Mouse (Mus musculus) CH12.LX (cell line): ENCODE results near the gene Supt7l. TPM values are rescaled to one million over a fixed set of nuclear protein-coding genes. Genes with fewer than 3 reads are reported as not detected.

Experiments used
- DNase-seq: peaks from one replicate; pipeline ENCODE4 v3.0.0-alpha.2; 2013; ENCODE audit errors: extremely low read depth
- H3K27ac ChIP-seq: 2 replicates; pipeline ENCODE4 v1.5.1; 2012; ENCODE audit warnings: low read depth, mild to moderate bottlenecking, control low read depth, moderate library complexity; ENCODE audit not compliant: insufficient read depth
- H3K27me3 ChIP-seq: replicated peaks from 2 replicates; pipeline ENCODE3; 2012; ENCODE audit warnings: inconsistent platforms
- H3K36me3 ChIP-seq, 2 experiments: replicated peaks in 1 of 2; 2 replicates each; pipeline versions ENCODE3 to v1.6.1; 2012; ENCODE audit warnings: inconsistent platforms in 1 of 2, low read length in 1 of 2, mild to moderate bottlenecking in 1 of 2, mixed read lengths in 1 of 2, moderate library complexity in 1 of 2; ENCODE audit not compliant: control insufficient read depth in 1 of 2, insufficient read depth in 1 of 2
- H3K4me1 ChIP-seq, 2 experiments: 2 replicates each; pipeline ENCODE4 v1.6.1; 2012; ENCODE audit warnings: inconsistent platforms in 1 of 2, moderate library complexity in 1 of 2; ENCODE audit not compliant: insufficient read depth in 2 of 2, control insufficient read depth in 1 of 2
- H3K4me2 ChIP-seq: 2 replicates; pipeline ENCODE4 v1.6.1; 2012; ENCODE audit warnings: low read depth, mild to moderate bottlenecking, control low read depth; ENCODE audit not compliant: poor library complexity, insufficient read depth, severe bottlenecking
- H3K4me3 ChIP-seq, 3 experiments: fragments of 150-350 bp in 1 of 3; sonication (generic) in 1 of 3; replicated peaks in 1 of 3; 2 replicates each; pipeline versions ENCODE3 to v1.5.1; 2011 to 2012; ENCODE audit warnings: low read depth in 2 of 3, low read length in 2 of 3, mild to moderate bottlenecking in 2 of 3, moderate library complexity in 2 of 3, control low read depth in 1 of 3, improper control_type of control experiment in 1 of 3, inconsistent platforms in 1 of 3, mixed read lengths in 1 of 3; ENCODE audit not compliant: poor library complexity in 1 of 3
- H3K79me2 ChIP-seq: replicated peaks from 2 replicates; pipeline ENCODE4 v1.6.1; 2012; ENCODE audit warnings: mild to moderate bottlenecking, moderate library complexity; ENCODE audit not compliant: control insufficient read depth, poor library complexity, insufficient read depth, severe bottlenecking; ENCODE audit errors: extremely low read depth
- H3K9ac ChIP-seq: 2 replicates; pipeline ENCODE4 v1.6.1; 2012; ENCODE audit warnings: low read depth, mild to moderate bottlenecking, control low read depth, moderate library complexity; ENCODE audit not compliant: insufficient read depth
- H3K9me3 ChIP-seq: replicated peaks from 2 replicates; pipeline ENCODE3; 2012; ENCODE audit warnings: low read length, inconsistent platforms, mixed read lengths
- BHLHE40 ChIP-seq: IDR thresholded peaks from 2 replicates; pipeline ENCODE4 v1.6.1; 2011; ENCODE audit warnings: mild to moderate bottlenecking, low read depth, low read length, improper control_type of control experiment
- CHD2 ChIP-seq: IDR thresholded peaks from 2 replicates; pipeline ENCODE4 v1.6.1; 2011; ENCODE audit warnings: low read length, improper control_type of control experiment
- CTCF ChIP-seq, 2 experiments: IDR thresholded peaks in 1 of 2; conservative IDR thresholded peaks in 1 of 2; 2 replicates each; pipeline ENCODE4 v1.5.1; 2011 to 2012; ENCODE audit warnings: low read depth in 2 of 2, low read length in 2 of 2, improper control_type of control experiment in 1 of 2, inconsistent platforms in 1 of 2, mild to moderate bottlenecking in 1 of 2, moderate library complexity in 1 of 2
- ELF1 ChIP-seq: IDR thresholded peaks from 2 replicates; pipeline ENCODE4 v1.6.1; 2014; ENCODE audit warnings: low read depth, mild to moderate bottlenecking, inconsistent platforms, low read length, improper control_type of control experiment
- ETS1 ChIP-seq: conservative IDR thresholded peaks from 2 replicates; pipeline ENCODE4 v1.6.1; 2012; ENCODE audit warnings: low read depth, mild to moderate bottlenecking, inconsistent platforms, low read length, improper control_type of control experiment, moderate library complexity
- HCFC1 ChIP-seq: IDR thresholded peaks from 2 replicates; pipeline ENCODE4 v1.6.1; 2012; ENCODE audit warnings: low read depth, mild to moderate bottlenecking, inconsistent platforms, low read length, improper control_type of control experiment
- IRF4 ChIP-seq: IDR thresholded peaks from 2 replicates; pipeline ENCODE4 v1.6.1; 2014; ENCODE audit warnings: low read depth, mild to moderate bottlenecking, inconsistent platforms, low read length, improper control_type of control experiment
- JUN ChIP-seq: IDR thresholded peaks from 2 replicates; pipeline ENCODE4 v1.6.1; 2011; ENCODE audit warnings: low read depth, mild to moderate bottlenecking, low read length, improper control_type of control experiment, moderate library complexity; ENCODE audit not compliant: insufficient read depth
- KAT2A ChIP-seq: IDR thresholded peaks from 2 replicates; pipeline ENCODE4 v1.6.1; 2012; ENCODE audit warnings: low read length, improper control_type of control experiment, inconsistent platforms; ENCODE audit not compliant: insufficient replicate concordance
- MAFK ChIP-seq: IDR thresholded peaks from 2 replicates; pipeline ENCODE4 v1.6.1; 2011; ENCODE audit warnings: low read length, improper control_type of control experiment; ENCODE audit not compliant: insufficient replicate concordance
- MAX ChIP-seq: IDR thresholded peaks from 2 replicates; pipeline ENCODE4 v1.6.1; 2011; ENCODE audit warnings: low read length, improper control_type of control experiment
- MXI1 ChIP-seq: IDR thresholded peaks from 2 replicates; pipeline ENCODE4 v1.6.1; 2011; ENCODE audit warnings: mild to moderate bottlenecking, low read depth, low read length, improper control_type of control experiment
- MYC ChIP-seq: IDR thresholded peaks from 2 replicates; pipeline ENCODE4 v1.6.1; 2011; ENCODE audit warnings: low read depth, mild to moderate bottlenecking, improper control_type of control experiment, low read length
- NRF1 ChIP-seq: IDR thresholded peaks from 2 replicates; pipeline ENCODE4 v1.6.1; 2014; ENCODE audit warnings: low read depth, mild to moderate bottlenecking, inconsistent platforms, low read length, improper control_type of control experiment, moderate library complexity
- POLR2A ChIP-seq: IDR thresholded peaks from 2 replicates; pipeline ENCODE4 v1.6.1; 2011; ENCODE audit warnings: low read depth, mild to moderate bottlenecking, improper control_type of control experiment, low read length
- POLR2AphosphoS2 ChIP-seq: IDR thresholded peaks from 2 replicates; pipeline ENCODE4 v1.6.1; 2011; ENCODE audit warnings: low read depth, low read length, improper control_type of control experiment
- SIN3A ChIP-seq: IDR thresholded peaks from 2 replicates; pipeline ENCODE4 v1.6.1; 2012; ENCODE audit warnings: low read length, improper control_type of control experiment, inconsistent platforms
- SMC3 ChIP-seq: IDR thresholded peaks from 2 replicates; pipeline ENCODE4 v1.6.1; 2011; ENCODE audit warnings: low read depth, low read length, improper control_type of control experiment
- TBP ChIP-seq: conservative IDR thresholded peaks from 2 replicates; pipeline ENCODE4 v1.6.1; 2011; ENCODE audit warnings: low read depth, low read length, improper control_type of control experiment
- TCF12 ChIP-seq: IDR thresholded peaks from 2 replicates; pipeline ENCODE4 v1.6.1; 2014; ENCODE audit warnings: low read depth, mild to moderate bottlenecking, inconsistent platforms, low read length, improper control_type of control experiment
- USF1 ChIP-seq: IDR thresholded peaks from 2 replicates; pipeline ENCODE4 v1.6.1; 2014; ENCODE audit warnings: low read depth, mild to moderate bottlenecking, inconsistent platforms, low read length, improper control_type of control experiment
- ZC3H11A ChIP-seq: IDR thresholded peaks from 2 replicates; pipeline ENCODE4 v1.6.1; 2012; ENCODE audit warnings: low read depth, mild to moderate bottlenecking, inconsistent platforms, low read length, improper control_type of control experiment
- ZMIZ1 ChIP-seq: IDR thresholded peaks from 2 replicates; pipeline ENCODE4 v1.6.1; 2012; ENCODE audit warnings: low read depth, mild to moderate bottlenecking, inconsistent platforms, low read length, improper control_type of control experiment
- ZNF384 ChIP-seq: IDR thresholded peaks from 2 replicates; pipeline ENCODE4 v1.6.1; 2012; ENCODE audit warnings: low read depth, low read length, improper control_type of control experiment, inconsistent platforms
- dilution Hi-C: fragments of 300-500 bp; cut with MboI; formaldehyde crosslinking; loops from 2 replicates; pipeline ENCODE4 v1.14.3; 2020; ENCODE audit warnings: low sequenced_read_pairs; ENCODE audit not compliant: extremely low pct_unique_long_range_greater_than_20kb, extremely low pct_ligation_motif_present
- in situ Hi-C: fragments of 300-500 bp; cut with MboI; formaldehyde crosslinking; loops from 3 replicates; pipeline ENCODE4 v1.14.3; 2019; ENCODE audit warnings: low sequenced_read_pairs, low pct_ligation_motif_present, low pct_unique_long_range_greater_than_20kb, mixed read lengths
- polyA plus RNA-seq: library from polyadenylated mRNA; unstranded; fragments of >175 nt; gene quantifications from 2 replicates; pipeline ENCODE4 v1.2.1, GENCODE M21; 2012; ENCODE audit warnings: low read depth; ENCODE audit not compliant: insufficient read length
- total RNA-seq, 2 experiments: library from RNA; depleted of rRNA; stranded (reverse); fragments of 300-350 nt in 1 of 2; fragments of >200 nt in 1 of 2; gene quantifications; 2 replicates each; pipeline ENCODE4 v1.2.3; 2012 to 2014

Supt7l gene
- total and polyA plus RNA-seq, 3 experiments: 12.8 to 16.8 (median 16.2) TPM

GRCm38 (mm10) chr5:31528560-31528959, 953 bp upstream of the Supt7l start:
- Histone ChIP-seq H3K79me2 (peaks cover 28% of the 10 kb centered on the region), H3K27ac (no peak overlapping the region), H3K9me3 (no peaks in the 10 kb centered on the region), H3K4me3 (no peak overlapping the region), H3K4me2 (no peak overlapping the region), H3K27me3 (no peaks in the 10 kb centered on the region), H3K4me1 (peaks cover 7 to 33% of the 10 kb centered on the region in 2 experiments; a peak in 3 of 4 replicates), H3K9ac (no peak overlapping the region; the same call in 1 of the 2 replicates), H3K36me3 (peaks cover 34 to 52% of the 10 kb centered on the region in 2 experiments)
- TF ChIP-seq MXI1: peak; percentile 34; the same call in 1 of the 2 replicates
- TF ChIP-seq SMC3: no peak
- TF ChIP-seq CTCF (conservative IDR thresholded peaks at IDR 0.05 in 1 of 2, IDR thresholded peaks at IDR 0.05 in 1 of 2; ENCODE audit: low read depth in 2 of 2, low read length in 2 of 2): peak in 1 of 2 experiments; percentile 42; a peak in 2 of 4 replicates
- TF ChIP-seq SIN3A: no peak
- no peak for TF ChIP-seq POLR2A
- no peak for TF ChIP-seq ZMIZ1
- TF ChIP-seq KAT2A: no peak
- peak; percentile 62 for TF ChIP-seq MAX
- TF ChIP-seq TCF12: no peak
- no peak for TF ChIP-seq BHLHE40
- no peak for TF ChIP-seq ELF1
- peak; percentile 89 for TF ChIP-seq MYC
- TF ChIP-seq ETS1: no peak
- TF ChIP-seq ZNF384: no peak
- TF ChIP-seq JUN: no peak
- TF ChIP-seq POLR2AphosphoS2: no peak
- TF ChIP-seq TBP: no peak
- in situ Hi-C loops: no loop called here
- peak; percentile 31 for DNase-seq
- dilution Hi-C loops: no loop called here

- peak overlapping the region; percentile 92 for H3K9ac ChIP-seq
- peaks cover 28 to 48% of the 10 kb centered on the region in 2 experiments for H3K36me3 ChIP-seq
- in situ Hi-C loops: no loop called here
- H3K27ac ChIP-seq: no peak overlapping the region
- H3K4me1 ChIP-seq: peaks cover 7 to 33% of the 10 kb centered on the region in 2 experiments; a peak in 3 of 4 replicates
- DNase-seq: no peak
- H3K4me3 ChIP-seq: peak overlapping the region; percentile 77 to 99 (median 99)
- H3K27me3 ChIP-seq: no peaks in the 10 kb centered on the region
- peaks cover 28% of the 10 kb centered on the region for H3K79me2 ChIP-seq
- TF ChIP-seq SMC3: no peak
- no peak for TF ChIP-seq USF1
- TF ChIP-seq HCFC1: no peak
- TF ChIP-seq ZC3H11A: no peak
- no peak for TF ChIP-seq NRF1
- TF ChIP-seq IRF4: no peak
- no peak for TF ChIP-seq MAFK
- TF ChIP-seq SIN3A: no peak
- TF ChIP-seq CHD2: no peak
- TF ChIP-seq POLR2AphosphoS2: no peak
- TF ChIP-seq, all 38 proteins: peak for 0
- Histone ChIP-seq H3K9me3 (no peaks in the 10 kb centered on the region), H3K4me2 (peak overlapping the region; percentile 99)
- dilution Hi-C loops: no loop called here
These were observed 408 bp downstream of the Supt7l start for GRCm38 (mm10) chr5:31527117-31527680.
